Mouse (Mus musculus) c-Kit-positive CD71-negative TER-119-negative erythroid progenitor cells, embryonic 14.5 days (primary cell): ENCODE measurements around the gene Fam20b.

Experiments used
- DNase-seq: peaks from one replicate; pipeline ENCODE4 v3.0.0-alpha.2; 2013; ENCODE audit warnings: low read depth

Fam20b gene

GRCm38 (mm10) chr1:156718950-156719805 is at the start of gene Fam20b:
TSS of gene Fam20b (minus strand) at chr1:156719086.
- DNase-seq = peak; percentile 89

GRCm38 (mm10) chr1:156765311-156765710 is 46.4 kb upstream of the Fam20b start:
- DNase-seq = no peak

GRCm38 (mm10) chr1:156764584-156764983 is 45.7 kb upstream of the Fam20b start:
- no peak for DNase-seq

- no peak for DNase-seq
Measured at GRCm38 (mm10) chr1:156763280-156763679, 44.4 kb upstream of the Fam20b start.

GRCm38 (mm10) chr1:156761430-156761801 is 42.5 kb upstream of the Fam20b start:
- DNase-seq = no peak

GRCm38 (mm10) chr1:156760549-156761429 is 41.9 kb upstream of the Fam20b start:
- DNase-seq = no peak

GRCm38 (mm10) chr1:156758326-156758725 is 39.4 kb upstream of the Fam20b start:
- DNase-seq = no peak

GRCm38 (mm10) chr1:156754608-156755413 is 35.9 kb upstream of the Fam20b start:
- no peak for DNase-seq

GRCm38 (mm10) chr1:156752990-156753389 is 34.1 kb upstream of the Fam20b start:
- DNase-seq = no peak

GRCm38 (mm10) chr1:156752020-156752724 is 33.3 kb upstream of the Fam20b start:
- peak; percentile 73 for DNase-seq

- DNase-seq = no peak
Measured at GRCm38 (mm10) chr1:156750261-156750660, 31.4 kb upstream of the Fam20b start.

GRCm38 (mm10) chr1:156749136-156749535 is 30.2 kb upstream of the Fam20b start:
- DNase-seq = no peak

- DNase-seq = no peak
Measured at GRCm38 (mm10) chr1:156748435-156749005, 29.6 kb upstream of the Fam20b start.

GRCm38 (mm10) chr1:156745188-156745810 is 26.4 kb upstream of the Fam20b start:
- DNase-seq = no peak

- DNase-seq = peak; percentile 58
Measured at GRCm38 (mm10) chr1:156741482-156742411, 22.9 kb upstream of the Fam20b start.

GRCm38 (mm10) chr1:156735788-156736187 is 16.9 kb upstream of the Fam20b start:
- no peak for DNase-seq

- no peak for DNase-seq
Measured at GRCm38 (mm10) chr1:156734019-156734418, 15.1 kb upstream of the Fam20b start.

- no peak for DNase-seq
Measured at GRCm38 (mm10) chr1:156733559-156733958, 14.7 kb upstream of the Fam20b start.

- DNase-seq = no peak
Measured at GRCm38 (mm10) chr1:156732996-156733395, 14.1 kb upstream of the Fam20b start.
